Mouse (Mus musculus): ENCODE results near the gene Psap. TPM values are rescaled to one million over a fixed set of nuclear protein-coding genes. Genes with fewer than 3 reads are reported as not detected.
A peak's percentile ranks its signal among the peaks of the same experiment; 100 is the strongest.
"Not testable (repeated sequence)": the region's sequence is repeated elsewhere in the genome, so short reads cannot be mapped to it uniquely, and the experiment has no call there.

Gene Psap
- polyA plus RNA-seq (2012; rRNA removed), result 306 and 443 TPM in 2 replicates

DNA sequence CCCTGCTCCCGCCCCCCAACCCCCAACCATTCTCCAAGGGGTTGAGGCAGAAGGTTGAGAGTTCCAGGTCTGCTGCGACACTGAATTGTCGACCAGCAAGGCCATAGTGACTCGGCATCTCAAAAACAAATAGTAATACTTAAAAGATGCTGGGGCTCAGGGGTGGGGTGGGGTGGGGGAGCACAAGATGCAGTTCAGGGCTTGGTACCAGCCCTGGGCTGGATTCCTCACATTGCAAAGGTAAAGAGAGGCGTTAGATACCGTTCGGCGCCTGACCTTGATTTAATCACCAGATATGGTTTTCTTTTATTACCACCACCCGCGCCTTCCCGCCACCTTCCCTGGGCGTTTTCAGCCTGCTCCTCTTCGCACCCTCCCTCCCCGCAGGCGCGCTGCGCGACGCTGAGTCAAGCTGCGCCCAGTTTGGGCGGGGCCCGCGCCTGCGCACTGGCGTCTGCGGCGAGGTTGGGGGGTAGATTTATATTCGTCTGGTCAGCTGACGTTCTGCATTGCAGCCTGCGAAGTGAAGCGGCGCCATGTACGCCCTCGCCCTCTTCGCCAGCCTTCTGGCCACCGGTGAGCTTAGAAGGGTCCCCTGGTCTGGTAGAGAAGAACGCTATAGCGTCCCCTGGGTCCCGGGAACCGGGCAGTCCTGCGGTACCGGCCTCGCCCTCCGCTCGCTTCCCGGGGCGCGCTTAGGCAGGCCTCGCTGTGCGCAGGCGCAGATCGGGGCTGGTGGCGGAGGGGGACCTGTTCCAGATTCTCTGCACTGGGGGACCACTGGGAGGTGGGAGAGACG lies at the start of gene Psap:
TSS of gene Psap (plus strand) at position 421 of the 799 bp plus-strand sequence.
- Histone ChIP-seq H3K4me3 (ENCODE audit: low read depth, low read length) (peak within 1 kb of the TSS; percentile 91), H3K36me3 (ENCODE audit: control insufficient read depth, insufficient read depth, low read length) (peaks cover 2% of the 10 kb centered on the region; the same call in 1 of the 2 replicates), H3K27me3 (ENCODE audit: control insufficient read depth, insufficient read depth, low read length) (no peaks in the 10 kb centered on the region), H3K27ac (ENCODE audit: insufficient read depth, low read depth, low read length) (peak within 1 kb of the TSS; percentile 78), H3K4me1 (ENCODE audit: control insufficient read depth, insufficient read depth, insufficient read length, low read length) (peaks cover 31% of the 10 kb centered on the region)
- TF ChIP-seq POLR2A (IDR thresholded peaks at IDR 0.05; ENCODE audit: low read depth, low read length) (peak; percentile 62), CTCF (IDR thresholded peaks at IDR 0.05; ENCODE audit: extremely low read depth, insufficient read length, insufficient replicate concordance, low read depth, low read length) (no peak; the same call in 1 of the 2 replicates)
- 2% methylated on average over 54 of the region's 54 CpGs for WGBS

DNA sequence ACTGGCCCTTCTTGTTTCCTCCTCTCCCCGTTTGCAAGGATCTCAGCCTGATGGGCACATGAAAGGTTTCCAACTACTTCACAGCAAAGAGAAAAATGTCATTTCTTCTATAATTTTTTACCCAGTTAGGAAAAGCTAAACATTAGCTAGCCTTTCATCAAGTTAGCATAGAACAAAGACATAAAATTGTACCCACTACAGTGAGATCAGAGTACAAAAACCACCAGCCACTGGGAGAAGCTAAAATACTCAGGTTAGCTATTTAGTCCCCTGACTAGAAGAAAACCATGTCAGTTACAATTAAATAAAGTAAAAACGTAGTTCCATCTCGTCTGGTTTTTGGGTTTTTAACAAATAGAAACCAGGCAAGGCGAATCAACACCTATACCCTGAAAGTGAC lies 49.8 kb upstream of the Psap start:
- WGBS, result 86% methylated on average over 4 of the region's 4 CpGs
- TF ChIP-seq CTCF (IDR thresholded peaks at IDR 0.05; ENCODE audit: extremely low read depth, insufficient read length, insufficient replicate concordance, low read depth, low read length), result no peak
- TF ChIP-seq POLR2A (IDR thresholded peaks at IDR 0.05; ENCODE audit: low read depth, low read length), result no peak
- H3K27me3 ChIP-seq (ENCODE audit: control insufficient read depth, insufficient read depth, low read length), result no peaks in the 10 kb centered on the region
- H3K4me1 ChIP-seq (ENCODE audit: control insufficient read depth, insufficient read depth, insufficient read length, low read length), result peaks cover 15% of the 10 kb centered on the region
- H3K27ac ChIP-seq (ENCODE audit: insufficient read depth, low read depth, low read length), result no peak overlapping the region
- no peak overlapping the region for H3K4me3 ChIP-seq (ENCODE audit: low read depth, low read length)
- H3K36me3 ChIP-seq (ENCODE audit: control insufficient read depth, insufficient read depth, low read length), result no peaks in the 10 kb centered on the region

- H3K27ac ChIP-seq (ENCODE audit: insufficient read depth, low read depth, low read length), result no peak overlapping the region
- 58% methylated on average over 6 of the region's 6 CpGs for WGBS
- H3K36me3 ChIP-seq (ENCODE audit: control insufficient read depth, insufficient read depth, low read length), result no peaks in the 10 kb centered on the region
- peaks cover 15% of the 10 kb centered on the region for H3K4me1 ChIP-seq (ENCODE audit: control insufficient read depth, insufficient read depth, insufficient read length, low read length)
- TF ChIP-seq POLR2A (IDR thresholded peaks at IDR 0.05; ENCODE audit: low read depth, low read length) (no peak), CTCF (IDR thresholded peaks at IDR 0.05; ENCODE audit: extremely low read depth, insufficient read length, insufficient replicate concordance, low read depth, low read length) (no peak)
- H3K27me3 ChIP-seq (ENCODE audit: control insufficient read depth, insufficient read depth, low read length), result no peaks in the 10 kb centered on the region
- H3K4me3 ChIP-seq (ENCODE audit: low read depth, low read length), result no peak overlapping the region
Measured at GRCm38 (mm10) chr10:60229113-60229512, 48.3 kb upstream of the Psap start.

DNA sequence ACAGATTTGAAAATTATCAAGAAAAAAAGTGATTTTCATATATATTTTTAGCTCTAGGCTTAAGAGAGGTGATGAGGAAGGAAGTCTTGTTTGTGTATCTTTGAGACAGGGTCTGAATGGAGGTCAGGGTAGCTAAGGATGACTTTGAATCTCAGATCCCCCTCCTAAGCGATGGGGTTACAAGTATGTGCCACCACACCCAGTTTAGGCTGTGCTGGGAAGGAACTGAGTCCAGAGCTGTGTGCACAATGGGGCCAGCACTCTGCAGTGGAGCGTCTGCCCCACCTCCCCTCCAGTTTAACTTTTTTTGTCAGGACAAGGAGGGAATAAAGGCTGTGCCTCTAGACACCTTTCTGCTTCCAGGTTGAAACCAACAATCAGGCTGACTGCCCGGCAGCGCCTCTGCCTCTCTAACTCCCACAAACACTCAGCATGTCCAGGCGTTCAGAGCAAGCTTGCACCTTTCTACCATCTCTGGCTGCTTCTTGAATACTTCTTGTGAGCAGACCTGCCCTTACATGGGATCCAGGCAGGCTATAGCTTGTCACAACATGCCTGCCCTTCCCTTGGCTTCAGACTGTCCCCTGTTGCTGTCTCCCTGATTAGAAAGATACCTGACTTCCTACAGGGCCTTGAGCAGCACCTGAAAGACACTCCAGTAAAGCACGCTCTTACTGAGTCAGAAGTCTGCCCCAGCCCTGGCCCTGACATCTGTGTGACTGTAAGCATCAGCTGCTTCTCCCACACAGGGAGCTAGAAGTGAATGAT lies 46.9 kb upstream of the Psap start:
- Histone ChIP-seq H3K4me3 (ENCODE audit: low read depth, low read length) (no peak overlapping the region), H3K36me3 (ENCODE audit: control insufficient read depth, insufficient read depth, low read length) (no peaks in the 10 kb centered on the region), H3K4me1 (ENCODE audit: control insufficient read depth, insufficient read depth, insufficient read length, low read length) (peaks cover 15% of the 10 kb centered on the region), H3K27me3 (ENCODE audit: control insufficient read depth, insufficient read depth, low read length) (no peaks in the 10 kb centered on the region), H3K27ac (ENCODE audit: insufficient read depth, low read depth, low read length) (no peak overlapping the region)
- WGBS, result 82% methylated on average over 6 of the region's 6 CpGs
- TF ChIP-seq POLR2A (IDR thresholded peaks at IDR 0.05; ENCODE audit: low read depth, low read length), result no peak
- no peak for TF ChIP-seq CTCF (IDR thresholded peaks at IDR 0.05; ENCODE audit: extremely low read depth, insufficient read length, insufficient replicate concordance, low read depth, low read length)

- TF ChIP-seq POLR2A (IDR thresholded peaks at IDR 0.05; ENCODE audit: low read depth, low read length) (no peak), CTCF (IDR thresholded peaks at IDR 0.05; ENCODE audit: extremely low read depth, insufficient read length, insufficient replicate concordance, low read depth, low read length) (no peak)
- Histone ChIP-seq H3K27ac (ENCODE audit: insufficient read depth, low read depth, low read length) (no peak overlapping the region), H3K4me1 (ENCODE audit: control insufficient read depth, insufficient read depth, insufficient read length, low read length) (peaks cover 6% of the 10 kb centered on the region), H3K4me3 (ENCODE audit: low read depth, low read length) (no peak overlapping the region), H3K27me3 (ENCODE audit: control insufficient read depth, insufficient read depth, low read length) (no peaks in the 10 kb centered on the region), H3K36me3 (ENCODE audit: control insufficient read depth, insufficient read depth, low read length) (no peaks in the 10 kb centered on the region)
- WGBS, result 57% methylated on average over 9 of the region's 9 CpGs
Measured at GRCm38 (mm10) chr10:60234006-60234405, 43.4 kb upstream of the Psap start.

DNA sequence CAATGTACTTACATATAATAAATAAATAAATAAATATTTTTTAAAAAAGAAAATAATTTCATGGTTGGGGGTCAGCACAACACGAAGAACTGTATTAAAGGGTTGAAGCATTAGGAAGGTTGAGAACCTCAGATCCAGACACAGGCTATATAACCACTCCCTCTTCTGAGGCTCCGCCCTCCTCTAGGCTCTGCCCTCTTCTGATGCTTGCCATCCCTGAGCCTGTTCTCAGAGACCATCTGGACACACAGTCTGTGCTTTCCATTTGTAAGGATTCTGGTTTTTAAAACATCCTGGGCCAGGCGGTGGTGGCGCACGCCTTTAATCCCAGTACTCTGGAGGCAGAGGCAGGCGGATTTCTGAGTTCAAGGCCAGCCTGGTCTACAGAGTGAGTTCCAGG lies 41.6 kb upstream of the Psap start:
- not testable (repeated sequence) for H3K4me3 ChIP-seq (ENCODE audit: low read depth, low read length); H3K36me3 ChIP-seq (ENCODE audit: control insufficient read depth, insufficient read depth, low read length); H3K4me1 ChIP-seq (ENCODE audit: control insufficient read depth, insufficient read depth, insufficient read length, low read length); H3K27me3 ChIP-seq (ENCODE audit: control insufficient read depth, insufficient read depth, low read length); H3K27ac ChIP-seq (ENCODE audit: insufficient read depth, low read depth, low read length)
- WGBS, result 92% methylated on average over 6 of the region's 6 CpGs

- no peaks in the 10 kb centered on the region for H3K4me1 ChIP-seq (ENCODE audit: control insufficient read depth, insufficient read depth, insufficient read length, low read length)
- WGBS, result 69% methylated on average over 10 of the region's 10 CpGs
- H3K27ac ChIP-seq (ENCODE audit: insufficient read depth, low read depth, low read length), result no peak overlapping the region
- TF ChIP-seq POLR2A (IDR thresholded peaks at IDR 0.05; ENCODE audit: low read depth, low read length) (no peak), CTCF (IDR thresholded peaks at IDR 0.05; ENCODE audit: extremely low read depth, insufficient read length, insufficient replicate concordance, low read depth, low read length) (peak; percentile 71; the same call in 1 of the 2 replicates)
- H3K36me3 ChIP-seq (ENCODE audit: control insufficient read depth, insufficient read depth, low read length), result no peaks in the 10 kb centered on the region
- no peaks in the 10 kb centered on the region for H3K27me3 ChIP-seq (ENCODE audit: control insufficient read depth, insufficient read depth, low read length)
- H3K4me3 ChIP-seq (ENCODE audit: low read depth, low read length), result no peak overlapping the region
Measured at GRCm38 (mm10) chr10:60237475-60238154, 39.8 kb upstream of the Psap start.
